Mouse (Mus musculus) cortical plate, adult 2 months (tissue): ENCODE results near the gene Lrrc28.

Experiments
- CTCF ChIP-seq: fragments of 200-500 bp; IDR thresholded peaks from 2 replicates; pipeline ENCODE4 v1.5.1; 2011; ENCODE audit warnings: mild to moderate bottlenecking, control low read depth, low read length; ENCODE audit not compliant: insufficient read depth; ENCODE audit errors: extremely low read depth
- POLR2A ChIP-seq: fragments of 200-500 bp; IDR thresholded peaks from 2 replicates; pipeline ENCODE4 v1.6.1; 2011; ENCODE audit warnings: mild to moderate bottlenecking, low read length, control low read depth; ENCODE audit not compliant: insufficient read depth; ENCODE audit errors: extremely low read depth

DNA sequence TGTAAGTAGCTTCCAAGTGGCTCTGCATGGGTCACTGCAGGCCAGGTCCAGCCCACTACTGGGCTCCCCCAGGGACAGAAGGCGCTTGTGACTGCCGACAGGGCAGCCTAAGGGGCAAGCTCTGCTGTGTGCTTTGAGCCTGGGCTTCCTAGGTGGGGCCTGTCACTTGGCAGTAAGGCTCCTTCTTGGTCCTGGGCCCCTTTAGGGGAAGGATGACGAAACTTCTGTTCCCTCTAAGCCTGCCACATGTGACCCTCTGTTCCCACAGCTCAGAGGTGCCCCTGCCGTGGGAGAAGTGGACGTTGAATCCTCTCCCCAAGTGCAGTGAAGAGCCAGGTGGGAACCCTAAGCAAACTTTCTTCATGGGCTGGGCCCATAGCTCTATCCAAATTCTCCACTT lies 165.9 kb downstream of the Lrrc28 start:
- TF ChIP-seq POLR2A, result no peak
- no peak for TF ChIP-seq CTCF
